Mouse (Mus musculus) gastrocnemius, postnatal 4 days (tissue): Measurements from ENCODE around the gene Dcaf17. TPM values are rescaled to one million over a fixed set of nuclear protein-coding genes. Genes with fewer than 3 reads are reported as not detected.

Experiments
- DNase-seq, 2 experiments: peaks; one replicate each; pipeline ENCODE4 v3.0.0; 2021 to 2022; ENCODE audit warnings: low spot score in 2 of 2, mixed read lengths in 2 of 2
- long read RNA-seq, 2 experiments: library from polyadenylated mRNA; stranded (forward); transcript quantifications; one replicate each; pipeline ENCODE4 v2.0.0; 2021
- total RNA-seq, 2 experiments: library from RNA; stranded (reverse); gene quantifications; 2 replicates each; pipeline ENCODE4 v1.2.3; 2021

The Dcaf17 gene
- total RNA-seq: 1 to 10 TPM; 7.9 TPM
- long read RNA-seq, experiment 1, full-length matches to known transcripts: 2 of 5 reads
- long read RNA-seq, experiment 1, partial matches to known transcripts: 1 of 5 reads
- long read RNA-seq, experiment 1, other reads (novel, unspliced or antisense): 2 of 5 reads
- long read RNA-seq, experiment 2, full-length matches to known transcripts: 4 of 7 reads
- long read RNA-seq, experiment 2, partial matches to known transcripts: 0 of 7 reads
- long read RNA-seq, experiment 2, other reads (novel, unspliced or antisense): 3 of 7 reads

DNA sequence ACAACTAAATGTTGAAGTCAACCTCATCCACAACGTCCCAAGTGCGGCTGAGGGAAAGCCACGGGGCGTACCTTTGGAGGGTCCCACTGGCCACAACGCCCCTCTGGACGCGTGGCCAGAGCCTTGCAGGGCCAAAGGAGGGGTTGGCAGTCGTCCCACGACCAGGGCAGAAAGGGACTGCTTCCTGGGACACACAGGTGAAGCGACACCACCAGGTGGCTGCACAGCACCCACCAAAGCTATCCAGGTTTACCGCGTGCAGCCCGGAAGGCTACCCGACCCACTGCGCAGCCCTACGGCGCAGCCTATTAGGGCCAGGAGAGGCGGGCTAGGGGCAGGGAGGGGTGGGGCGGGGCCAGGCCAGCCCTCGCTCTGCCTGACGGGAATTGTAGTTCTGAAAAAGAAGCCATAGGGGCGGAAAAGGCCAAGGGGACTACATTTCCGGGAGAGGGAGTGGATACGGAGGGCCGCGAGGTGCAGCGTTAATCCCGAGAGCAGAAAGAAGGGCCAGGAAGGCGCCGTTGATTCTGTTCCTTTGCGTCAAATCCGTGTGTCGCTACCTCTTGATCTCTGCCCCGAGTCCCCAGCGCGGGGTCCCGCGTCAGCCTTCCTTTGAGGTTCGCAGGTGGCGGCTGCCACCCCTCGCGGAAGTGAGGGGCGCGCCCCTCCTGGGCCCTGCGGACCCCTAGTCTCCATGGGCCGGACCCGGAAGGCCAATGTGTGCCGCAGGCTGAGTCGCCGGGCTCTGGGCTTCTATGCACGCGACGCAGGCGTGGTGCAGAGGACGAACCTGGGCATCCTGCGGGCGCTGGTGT is at the start of gene Dcaf17, which contains the start of gene Mettl8:
Gene Dcaf17, plus strand, starts transcription at position 29 of the 815 bp plus-strand sequence.
Gene Mettl8, minus strand, starts transcription at position 284 of the 815 bp plus-strand sequence.
- peak; percentile 80 to 86 for DNase-seq

DNA sequence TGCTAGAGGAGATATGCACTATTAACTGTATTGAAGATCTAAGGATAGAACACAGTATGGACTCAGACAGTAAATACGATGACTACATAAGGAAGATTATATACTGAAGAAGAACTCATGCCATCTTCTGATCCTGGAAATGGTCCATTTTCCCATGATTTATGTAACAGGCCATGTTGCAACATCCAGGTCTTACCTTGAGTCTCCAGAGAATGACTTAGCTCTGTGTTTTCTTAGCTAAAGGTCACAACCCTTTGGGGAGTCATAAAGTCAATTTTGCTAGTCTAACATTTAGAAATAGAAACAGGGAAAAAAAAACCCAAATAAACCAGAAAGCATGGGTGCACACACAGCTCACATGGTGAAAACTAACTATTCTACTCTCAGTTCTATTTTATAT is 43.3 kb upstream of the Dcaf17 start:
- DNase-seq: no peak

DNA sequence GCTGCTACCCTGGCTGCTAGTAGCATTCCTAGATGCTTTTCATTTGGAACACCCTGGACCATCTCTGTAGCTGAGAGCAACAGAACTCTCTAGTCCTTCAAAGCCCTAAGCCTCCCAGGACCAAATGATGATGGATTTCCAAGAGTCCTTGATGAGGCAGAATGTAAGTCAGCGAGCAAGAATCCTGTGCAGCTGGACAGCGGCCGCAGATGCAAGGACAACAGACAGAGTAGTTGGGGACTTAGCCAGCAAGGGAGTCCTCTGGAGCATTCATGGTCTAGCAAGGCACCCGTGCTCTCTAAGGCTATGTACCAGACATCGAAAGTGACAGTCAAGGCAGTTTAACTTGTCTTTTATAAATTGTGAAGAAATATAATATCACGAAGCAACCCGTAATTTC is 41.6 kb upstream of the Dcaf17 start:
- no peak for DNase-seq

DNA sequence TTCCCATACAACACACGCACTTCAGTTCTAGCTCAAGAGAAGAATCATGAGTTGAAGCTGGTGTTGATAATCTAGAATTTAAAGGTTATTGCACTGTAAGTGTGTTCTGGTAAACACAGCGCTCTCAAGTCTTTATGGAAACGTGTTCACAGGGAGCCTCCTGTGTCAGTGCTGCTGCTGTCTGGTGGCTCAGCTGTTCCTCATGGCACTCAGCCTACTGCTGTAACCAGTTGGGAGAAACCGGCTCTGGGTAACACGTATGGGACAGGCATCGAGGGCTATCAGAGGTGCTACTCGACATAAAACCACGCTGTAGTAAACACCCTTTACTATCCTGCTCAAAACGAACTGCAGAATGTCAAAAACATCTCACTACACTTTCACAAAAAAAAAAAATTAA is 35.9 kb upstream of the Dcaf17 start:
- no peak for DNase-seq

DNA sequence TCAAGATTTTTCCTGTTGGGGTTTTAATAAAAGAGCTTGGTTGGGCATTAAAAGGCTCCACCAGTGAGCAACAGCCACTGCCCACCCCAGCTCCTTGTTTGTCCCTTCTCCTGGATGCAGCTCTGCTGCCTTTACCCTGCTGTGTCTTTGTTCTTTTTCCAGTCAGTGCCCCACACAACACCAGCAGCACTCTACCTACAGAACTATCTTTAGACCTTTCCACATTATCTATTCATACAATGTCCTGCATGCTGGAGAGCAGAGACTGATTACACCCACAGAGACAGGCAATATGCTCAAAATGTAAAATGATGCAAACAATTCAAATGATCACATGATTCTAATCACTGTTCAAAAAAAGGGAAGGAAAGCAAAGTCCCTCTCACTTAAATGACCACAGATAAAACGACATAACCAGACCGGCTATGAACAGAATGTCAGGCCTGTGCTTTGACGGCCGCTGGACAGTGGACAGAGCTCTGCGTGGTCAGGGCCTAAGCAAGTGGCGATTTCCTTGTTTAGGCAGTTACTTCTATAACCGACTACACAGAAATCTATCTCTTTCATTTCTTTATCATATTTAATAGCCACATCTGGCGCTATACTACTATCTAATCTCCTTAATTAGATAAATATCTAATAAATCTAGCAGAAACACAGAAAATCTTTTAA is 35.3 kb upstream of the Dcaf17 start:
- DNase-seq: no peak

DNA sequence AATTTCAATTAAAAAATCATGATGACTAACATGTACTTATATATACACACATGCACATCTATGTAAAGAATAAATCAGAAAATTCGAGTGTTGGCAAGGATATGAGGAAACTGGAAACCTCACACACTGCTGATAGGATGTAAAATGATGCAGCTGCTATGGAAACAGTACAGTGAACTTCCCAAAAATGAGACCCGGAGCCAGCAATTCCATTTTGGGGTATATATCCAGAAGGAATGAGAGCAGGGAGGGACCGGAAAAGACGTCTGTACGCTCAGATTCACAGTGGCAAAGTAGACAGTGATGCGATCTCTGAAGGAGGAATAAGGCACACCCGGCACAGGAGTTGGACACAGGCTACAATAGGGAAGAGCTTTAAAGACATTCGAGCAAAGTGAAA is 34.5 kb upstream of the Dcaf17 start:
- no peak for DNase-seq

DNA sequence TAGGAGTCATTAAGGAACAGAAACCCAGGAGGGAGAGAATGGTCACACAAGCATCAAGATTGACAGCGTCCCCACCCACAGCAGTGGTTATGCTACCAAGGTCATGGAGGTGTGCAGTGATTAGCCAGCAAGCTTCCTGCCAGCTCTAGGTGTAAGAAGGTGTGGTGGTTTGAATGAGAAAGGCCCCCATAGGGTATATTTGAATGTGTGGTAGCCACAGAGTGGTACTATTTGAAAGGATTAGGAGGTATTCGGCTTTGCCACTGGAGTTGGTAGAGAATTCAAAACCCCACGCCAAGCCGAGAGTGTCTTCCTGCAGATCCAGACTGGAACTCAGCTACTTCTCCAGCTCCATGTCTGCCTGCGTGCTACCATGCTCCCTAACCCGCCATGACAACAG is 32.1 kb upstream of the Dcaf17 start:
- no peak for DNase-seq

DNA sequence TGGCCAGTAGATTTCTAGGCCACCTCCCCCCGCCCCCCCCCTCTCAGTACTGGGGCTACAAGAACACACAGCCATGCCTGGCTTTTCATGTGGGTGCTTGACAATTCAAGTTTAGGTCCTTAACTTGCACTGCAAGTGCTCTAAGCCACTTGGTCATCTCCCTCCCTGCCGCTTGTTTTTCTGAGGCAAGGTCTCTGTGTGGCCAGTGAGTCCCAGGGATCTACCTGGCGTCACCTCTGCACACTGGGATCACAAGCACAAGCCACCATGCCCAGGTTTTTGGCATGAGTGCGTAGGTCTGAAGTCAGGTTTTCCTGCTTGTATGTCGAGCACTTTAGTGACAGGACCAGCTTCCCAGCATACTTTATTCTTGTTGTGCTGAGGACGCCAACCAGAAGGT is 31.1 kb upstream of the Dcaf17 start:
- DNase-seq: no peak

DNA sequence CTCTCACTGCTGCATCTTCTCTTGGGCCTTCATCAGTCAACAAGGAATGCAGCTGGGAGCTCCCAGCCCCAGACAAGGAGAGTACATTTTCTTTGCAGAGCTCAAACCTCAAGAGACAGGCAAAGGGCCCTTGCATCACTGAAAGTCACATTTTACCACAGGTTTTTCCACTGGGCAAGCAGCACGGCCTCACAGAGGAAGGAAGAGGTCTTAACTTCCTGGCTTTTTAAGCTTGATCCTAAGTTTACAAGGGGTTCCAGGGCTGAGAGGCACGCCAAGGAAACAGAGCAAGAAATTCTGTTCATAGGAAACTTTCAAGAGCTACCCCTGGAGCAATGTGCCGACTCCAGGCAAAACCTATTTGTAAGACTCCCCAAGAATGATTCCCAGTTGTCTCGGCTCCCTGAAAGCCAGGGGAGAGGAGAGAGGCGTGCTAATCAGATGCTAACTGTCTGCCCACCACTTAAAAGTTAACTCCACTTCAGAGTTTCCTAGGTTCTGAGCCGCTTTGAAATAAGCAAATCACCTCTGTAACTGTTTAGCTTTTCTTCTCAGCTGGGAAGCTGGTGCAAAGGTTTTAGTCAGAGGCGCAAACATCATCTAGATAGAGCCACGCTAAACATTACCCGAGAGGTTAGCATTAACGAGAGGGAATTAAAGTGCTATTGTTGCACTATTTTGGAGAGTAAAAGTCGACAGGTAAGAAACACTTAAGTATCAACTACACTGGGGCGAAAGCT is 29.4 kb upstream of the Dcaf17 start:
- no peak for DNase-seq

DNA sequence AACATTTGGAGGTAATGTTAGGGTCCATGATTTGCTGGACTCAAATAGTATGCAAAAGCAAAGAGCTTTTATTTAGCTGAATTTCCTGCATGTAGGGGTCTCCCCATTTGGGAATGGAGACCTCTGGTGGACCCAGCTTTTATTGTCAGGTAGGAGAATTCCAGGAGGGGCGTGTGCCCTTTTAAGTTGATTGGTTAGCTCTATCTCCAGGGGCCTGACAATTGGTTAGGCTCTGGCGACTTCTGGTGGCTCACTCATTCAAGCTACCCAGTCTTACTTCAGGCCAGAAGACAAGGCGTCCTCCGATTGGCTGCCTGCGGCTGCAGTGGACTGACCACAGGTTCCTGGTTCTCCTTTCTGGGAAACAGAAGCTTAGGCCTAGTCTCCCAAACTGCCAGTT is 28.3 kb upstream of the Dcaf17 start:
- DNase-seq: no peak

DNA sequence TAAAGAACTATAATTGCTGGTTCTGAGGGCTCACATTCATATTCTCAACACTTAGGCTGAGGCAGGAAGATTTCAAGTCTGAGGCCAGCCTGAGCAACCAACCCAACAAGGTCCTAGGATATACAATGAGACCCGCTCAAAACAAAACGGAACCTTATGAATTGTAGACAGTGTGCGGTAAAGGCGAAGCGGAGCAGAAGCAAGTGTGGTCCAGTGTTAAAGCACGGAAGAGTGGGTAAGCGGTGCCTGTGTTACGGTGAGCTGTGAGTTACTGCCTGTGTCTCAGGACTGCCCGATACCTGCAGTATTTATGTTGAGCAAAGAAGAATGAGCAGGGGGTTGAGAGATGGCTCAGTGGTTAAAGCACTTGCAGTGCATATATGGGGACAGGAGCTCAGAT is 27.5 kb upstream of the Dcaf17 start:
- no peak for DNase-seq

DNA sequence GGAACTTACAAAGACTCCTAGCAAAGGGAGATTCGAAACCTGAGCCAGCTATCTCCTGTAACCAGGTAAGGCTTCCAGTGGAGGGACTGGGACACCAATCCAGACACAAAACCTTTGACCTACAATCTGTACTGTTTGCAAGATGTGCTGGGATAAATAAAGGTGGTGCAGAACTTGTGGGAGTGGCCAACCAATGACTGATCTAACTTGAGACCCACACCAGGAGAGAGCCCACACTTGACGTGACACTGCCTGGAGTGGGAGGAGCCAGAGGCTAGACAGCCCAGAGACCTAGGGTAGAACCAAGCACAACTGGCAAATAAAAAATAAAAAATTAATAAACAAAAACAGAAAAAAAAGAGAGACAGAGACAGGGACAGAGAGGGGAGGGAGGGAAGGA is 24.5 kb upstream of the Dcaf17 start:
- no peak for DNase-seq

DNA sequence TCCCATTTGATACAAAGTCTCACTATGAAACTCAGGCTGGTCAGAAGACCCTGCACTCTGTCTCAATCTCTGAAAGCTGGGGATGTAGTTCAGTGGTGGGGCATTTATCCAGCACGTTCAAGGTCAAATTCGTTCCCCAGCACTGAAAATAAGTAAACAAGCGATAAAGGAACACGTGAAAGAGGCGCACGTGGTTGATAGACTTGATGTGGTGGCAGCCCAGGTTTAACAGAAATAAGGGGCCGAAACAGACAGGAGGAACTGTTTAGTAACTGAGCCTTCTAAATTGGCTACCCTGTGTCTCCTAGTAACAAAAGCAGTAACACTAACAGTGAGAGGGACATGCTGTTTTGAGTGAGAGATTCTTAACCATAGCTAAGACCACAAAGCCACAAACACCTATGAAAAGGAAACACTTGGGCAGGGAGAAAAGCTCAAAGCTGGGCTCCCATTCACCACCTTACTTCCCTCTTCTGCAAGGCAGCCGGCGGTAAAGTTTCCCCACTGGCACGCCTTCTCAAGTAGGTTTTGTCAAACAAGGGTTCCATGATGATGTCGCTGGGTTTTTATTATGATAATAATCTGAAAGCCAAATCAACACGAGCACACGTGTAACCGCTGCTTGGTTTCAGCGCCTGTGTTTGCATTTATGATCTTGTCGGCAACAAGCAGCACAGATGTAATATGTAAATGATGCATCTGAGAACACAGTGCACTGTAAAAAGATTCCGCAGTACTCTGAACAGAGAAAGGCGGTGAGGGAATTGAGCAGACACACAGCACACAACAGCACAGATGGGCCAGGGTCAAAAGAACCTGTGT is 22.9 kb upstream of the Dcaf17 start:
- DNase-seq: no peak

DNA sequence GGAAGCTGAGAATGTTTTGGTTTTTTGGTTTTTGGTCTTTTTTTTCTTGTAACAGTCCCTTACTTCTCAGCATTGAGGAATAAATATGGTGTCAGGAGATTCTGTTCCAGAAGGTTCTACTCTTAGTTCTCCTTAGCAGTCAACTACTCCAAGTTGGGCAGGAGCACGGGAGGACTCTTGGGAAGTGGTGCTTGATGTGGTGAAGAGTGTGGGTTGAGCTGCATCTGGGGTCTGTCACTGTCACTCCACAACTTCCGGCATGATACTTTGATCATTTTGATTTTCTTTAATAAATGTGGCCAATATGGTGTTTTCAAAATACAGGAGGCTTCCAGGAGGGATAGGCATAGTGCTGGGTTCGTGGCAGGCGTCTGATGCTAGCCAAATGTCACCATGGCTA is 22.1 kb upstream of the Dcaf17 start:
- no peak for DNase-seq

DNA sequence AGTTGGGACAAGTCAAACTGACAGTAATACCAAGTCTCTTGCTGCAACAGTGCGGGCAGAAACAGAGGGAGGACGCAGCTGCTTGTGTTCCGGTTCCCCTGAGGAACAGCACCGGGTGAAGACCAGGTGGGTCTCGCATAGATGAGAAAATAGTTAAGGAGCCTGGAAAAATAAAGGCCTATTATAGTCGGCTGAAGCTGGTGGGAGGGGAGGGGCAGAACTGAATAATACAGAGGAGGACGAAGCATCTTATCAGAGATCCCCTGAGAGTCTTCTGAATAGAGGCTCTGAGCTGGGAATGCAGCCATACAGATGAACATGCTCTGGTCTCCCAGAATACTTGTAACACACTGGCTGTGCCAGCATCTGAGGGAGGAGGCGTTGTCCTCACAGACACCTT is 21.1 kb upstream of the Dcaf17 start:
- DNase-seq: no peak

DNA sequence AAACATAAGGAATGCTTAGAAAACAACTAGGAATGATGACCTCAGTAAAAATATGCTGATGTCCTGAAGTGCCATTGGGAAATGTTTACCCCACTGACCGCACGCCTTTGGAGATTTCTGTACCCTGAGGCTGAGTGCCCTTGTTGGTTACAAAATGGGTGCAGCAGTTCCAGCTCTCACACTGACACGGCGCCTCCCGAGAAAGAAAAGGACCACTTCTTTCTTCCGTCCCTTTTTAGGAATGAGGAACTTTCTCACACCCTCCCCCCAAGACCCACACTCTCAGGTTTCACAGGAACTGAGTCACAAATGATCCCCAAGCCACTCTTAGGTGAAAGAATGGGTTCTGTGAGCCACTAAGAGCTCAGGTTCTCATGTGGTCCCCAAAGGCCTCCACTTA is 17.7 kb upstream of the Dcaf17 start:
- no peak for DNase-seq

DNA sequence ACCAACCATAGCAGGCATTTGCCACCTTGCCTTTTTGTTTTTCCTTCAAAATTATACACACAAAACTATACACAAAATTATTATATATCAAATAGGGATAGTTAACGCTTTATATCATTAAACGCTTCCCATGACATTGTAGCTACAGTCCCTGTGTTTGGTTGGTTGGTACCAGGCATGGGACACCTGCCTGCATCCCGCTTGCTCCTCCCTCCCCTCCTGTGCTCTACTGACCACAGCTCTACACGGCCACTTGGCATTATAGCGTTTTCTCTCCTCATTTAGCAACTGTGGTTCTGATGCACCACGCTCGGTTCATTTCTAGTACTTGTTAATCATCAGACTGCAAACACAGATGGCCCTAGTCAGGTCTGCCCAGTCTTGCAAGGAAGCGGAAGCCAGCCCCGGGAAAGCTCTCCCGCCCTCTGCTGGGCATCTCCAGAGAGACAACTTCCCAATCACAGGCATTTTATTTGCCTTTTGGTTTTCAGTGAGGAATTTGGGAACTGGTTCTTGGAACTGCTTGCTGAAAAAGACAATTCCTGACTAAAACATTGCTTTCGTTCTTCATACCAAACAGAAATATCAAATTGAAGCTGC is 15.5 kb upstream of the Dcaf17 start:
- peak; percentile 68 to 78 for DNase-seq

DNA sequence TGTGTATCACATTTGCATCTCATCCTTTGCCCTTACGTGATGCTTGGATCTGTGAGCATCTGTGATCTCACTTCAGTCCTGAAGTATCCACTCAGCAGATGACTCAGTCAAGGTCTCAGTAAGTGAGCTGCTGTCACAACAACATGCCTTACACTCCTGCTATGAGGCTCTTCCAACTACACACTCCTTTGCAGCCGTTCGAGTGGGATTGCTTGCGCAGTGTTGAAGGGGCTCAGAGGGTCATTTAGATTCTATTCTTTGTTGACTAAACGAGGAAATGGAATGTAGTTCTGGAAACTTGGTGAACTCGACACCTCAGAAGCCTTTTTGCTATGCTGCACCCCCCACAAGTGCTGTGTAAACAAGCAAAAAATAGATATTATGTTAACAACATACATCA is 9.0 kb upstream of the Dcaf17 start:
- no peak for DNase-seq

DNA sequence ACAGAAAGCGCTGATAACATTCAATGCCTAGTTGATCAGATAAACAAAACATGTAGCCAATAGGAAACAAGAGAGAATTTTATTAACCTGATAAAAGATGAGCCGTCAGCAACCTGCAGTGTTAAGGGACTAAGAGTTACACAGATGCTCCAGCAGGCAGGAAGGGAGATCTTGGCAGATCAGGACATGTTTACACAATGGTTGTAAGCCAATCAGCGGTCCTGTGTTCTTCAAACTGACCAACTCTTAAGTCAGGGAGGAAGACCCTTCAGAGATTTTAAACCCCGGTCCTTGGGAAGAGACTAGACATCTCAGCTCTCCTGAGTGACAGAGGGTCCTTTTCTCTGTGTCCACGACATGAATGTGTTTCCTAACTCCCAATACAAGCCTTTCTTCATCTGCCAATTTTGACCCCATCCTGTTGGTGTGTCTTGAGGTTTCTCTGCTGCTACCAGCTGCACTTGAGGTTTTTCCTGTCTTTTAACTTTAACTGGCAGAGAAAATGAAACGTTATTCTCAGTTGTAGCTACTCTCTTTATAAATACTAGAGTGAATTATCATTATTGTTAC is 8.3 kb upstream of the Dcaf17 start:
- DNase-seq: no peak

DNA sequence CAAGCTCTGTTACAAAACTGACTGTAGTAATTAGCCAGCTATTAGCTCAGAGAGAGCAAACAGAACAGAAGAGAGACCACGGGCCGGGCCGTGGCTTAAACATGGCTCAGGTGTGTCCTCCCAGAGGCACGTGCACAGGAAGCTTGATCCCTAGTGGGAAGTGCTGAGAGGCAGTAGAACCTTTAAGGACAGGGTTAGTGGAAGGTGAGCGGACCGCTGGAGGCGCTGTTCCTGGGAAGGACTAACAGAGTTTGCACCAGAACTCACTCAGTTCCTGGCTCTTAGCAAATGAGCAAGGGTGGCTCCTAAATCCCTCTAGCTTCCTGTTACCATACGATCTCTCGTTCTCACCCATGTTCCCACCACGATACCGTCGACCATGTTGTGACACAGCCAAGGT is 6.2 kb upstream of the Dcaf17 start:
- DNase-seq: no peak
